Mouse (Mus musculus) kidney, adult 2 months (tissue): Measurements from ENCODE around the gene Snapc3.

Experiments used
- CTCF ChIP-seq: fragments of 200-500 bp; conservative IDR thresholded peaks from 2 replicates; pipeline ENCODE4 v1.5.1; 2011; ENCODE audit warnings: low read depth, mild to moderate bottlenecking, control low read depth, low read length, moderate library complexity, mixed read lengths; ENCODE audit not compliant: insufficient read depth, insufficient read length
- POLR2A ChIP-seq: fragments of 200-500 bp; IDR thresholded peaks from one replicate; pipeline ENCODE4 v1.6.1; 2011; ENCODE audit warnings: low read depth, low read length, control low read depth

GRCm38 (mm10) chr4:83393733-83394132, 23.8 kb upstream of the Snapc3 start:
- TF ChIP-seq CTCF (no peak), POLR2A (no peak)
